Mouse (Mus musculus) T-helper 17 cell (primary cell): ENCODE data around the gene Fbxo39.

ENCODE experiments used
- in situ Hi-C, 2 experiments: fragments of 300-600 bp; cut with MboI, MseI; formaldehyde crosslinking; loops; 1 replicate in 1 of 2; 2 replicates in 1 of 2; pipeline ENCODE4 v1.15.1; 2025; ENCODE audit warnings: high pct_unique_total_duplicates in 2 of 2

Fbxo39 gene

DNA sequence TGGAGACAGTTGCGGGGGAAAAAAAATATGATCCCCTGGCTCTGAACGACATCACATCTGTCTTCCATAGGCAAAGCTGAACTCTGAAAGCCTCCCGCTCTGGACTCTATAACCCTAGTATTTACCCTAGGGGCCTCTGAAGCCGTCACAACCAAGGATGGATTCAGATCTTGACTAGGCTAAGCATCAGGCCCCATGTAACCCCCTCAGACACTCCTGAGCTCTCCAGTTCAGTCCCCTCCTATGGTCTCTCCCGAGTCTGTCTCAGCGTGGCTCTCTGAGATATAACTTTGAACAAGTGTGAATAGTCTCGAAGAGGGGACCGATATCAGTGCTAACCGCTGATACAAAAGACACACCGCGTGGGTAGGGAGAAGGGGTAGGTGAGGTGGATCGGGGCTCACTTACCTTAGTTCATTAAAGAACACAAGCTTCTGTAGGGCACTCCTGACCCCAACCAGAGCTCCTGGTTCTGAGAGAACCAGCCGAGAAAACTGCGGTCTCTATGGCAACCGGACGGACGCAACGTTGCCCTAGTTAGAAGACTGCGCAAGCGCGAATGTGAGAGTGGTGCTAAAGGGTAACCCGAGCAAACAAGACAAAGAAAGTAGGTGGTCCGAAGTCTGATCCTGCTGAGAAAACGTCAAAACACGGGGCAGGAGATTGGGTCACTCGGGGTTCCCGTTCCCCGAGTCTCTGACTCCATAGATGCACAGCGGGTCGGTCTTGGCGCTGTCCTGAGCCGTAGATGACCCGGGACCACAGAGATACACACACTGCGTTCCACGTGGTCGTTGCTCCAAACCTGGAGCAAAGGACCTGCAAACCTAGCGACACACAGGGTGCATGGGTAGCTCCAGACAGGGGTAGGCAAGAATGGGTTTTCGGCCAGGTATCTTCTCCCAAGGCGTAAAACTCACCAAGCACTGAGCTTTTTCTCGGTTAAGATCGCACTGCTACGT lies 47.4 kb downstream of the Fbxo39 start:
- in situ Hi-C loops = loop anchor here in 1 of 2 experiments (25.0 kb wide), 1 partner anchor 949 kb away; no protein-coding TSS in a partner anchor

- in situ Hi-C loops = loop anchor here in 1 of 2 experiments (25.0 kb wide), 1 partner anchor 950 kb away; no protein-coding TSS in a partner anchor
Observed at GRCm38 (mm10) chr11:72362347-72362741, 48.1 kb downstream of the Fbxo39 start, which contains the start of gene Tekt1. TSS of gene Tekt1 (minus strand) at chr11:72362442.

DNA sequence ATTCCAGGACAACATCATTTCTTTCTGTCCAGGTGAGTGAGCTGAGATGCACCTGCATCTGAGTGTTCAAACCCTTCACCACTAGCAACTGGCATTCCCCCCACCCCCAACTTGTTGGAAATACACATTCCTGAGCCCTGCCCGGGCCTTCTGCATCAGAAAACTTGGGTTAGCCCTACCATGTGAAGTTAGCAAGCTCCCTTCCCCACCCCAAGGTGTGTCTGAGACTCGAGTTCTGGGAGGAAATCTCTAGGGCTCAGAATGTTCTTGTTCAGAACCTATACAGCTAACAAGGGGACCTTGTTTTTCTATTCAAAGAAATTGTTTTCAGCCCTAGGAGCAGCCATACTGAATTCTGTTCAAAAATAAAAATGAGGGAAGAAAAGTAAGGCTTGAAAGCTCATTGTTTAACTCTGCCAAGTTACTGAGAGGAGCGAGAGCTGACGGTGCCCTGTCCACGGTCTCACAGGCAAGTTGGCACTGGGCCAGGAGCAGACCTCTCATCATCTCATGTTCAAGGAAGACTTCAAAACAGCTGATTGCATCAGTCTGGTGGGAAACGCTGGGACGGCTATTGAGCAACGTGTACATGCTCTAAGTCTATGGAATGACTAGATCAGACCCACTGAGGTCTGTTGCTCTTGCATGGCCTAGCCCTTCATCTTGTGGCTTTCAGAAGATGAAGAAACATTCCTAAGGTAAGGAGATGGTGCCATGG lies 49.4 kb downstream of the Fbxo39 start:
- in situ Hi-C loops = loop anchor here in 1 of 2 experiments (25.0 kb wide), 1 partner anchor 951 kb away; no protein-coding TSS in a partner anchor

DNA sequence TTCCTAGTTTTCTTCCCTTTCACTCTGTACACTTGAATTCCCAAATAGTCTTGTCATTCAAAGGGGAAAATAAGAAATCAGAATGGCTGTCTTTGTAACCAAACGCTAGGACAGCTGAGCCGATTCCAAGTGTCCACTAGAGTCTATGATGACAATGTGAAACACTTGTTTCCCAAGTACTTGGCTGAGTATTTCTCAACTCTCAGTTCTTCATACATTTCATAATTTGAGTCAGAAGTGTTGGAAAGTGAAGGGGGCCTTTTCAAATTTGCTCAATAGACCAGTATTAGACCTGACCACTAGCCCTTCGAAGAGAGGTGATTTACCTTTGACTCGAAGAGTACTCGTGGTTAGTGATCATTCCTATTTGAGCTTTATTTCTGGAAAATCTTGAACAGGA lies 50.3 kb downstream of the Fbxo39 start:
- in situ Hi-C loops = loop anchor here in 1 of 2 experiments (25.0 kb wide), 1 partner anchor 952 kb away; no protein-coding TSS in a partner anchor

GRCm38 (mm10) chr11:72366126-72366525 lies 51.9 kb downstream of the Fbxo39 start:
- in situ Hi-C loops = loop anchor here in 1 of 2 experiments (25.0 kb wide), 1 partner anchor 954 kb away; no protein-coding TSS in a partner anchor

- in situ Hi-C loops = loop anchor here in 1 of 2 experiments (25.0 kb wide), 1 partner anchor 956 kb away; no protein-coding TSS in a partner anchor
Observed at GRCm38 (mm10) chr11:72367934-72368674, 53.9 kb downstream of the Fbxo39 start.
